Mouse (Mus musculus) lung, postnatal 0 days (tissue): Measurements from ENCODE around the gene Spag17.

Experiments used
- CTCF ChIP-seq: IDR thresholded peaks from 2 replicates; pipeline ENCODE4 v1.5.1; 2016; ENCODE audit warnings: antibody characterized with exemption, mild to moderate bottlenecking
- EP300 ChIP-seq: IDR thresholded peaks from 2 replicates; pipeline ENCODE4 v1.6.1; 2016; ENCODE audit warnings: antibody characterized with exemption, mild to moderate bottlenecking, control low read depth

DNA sequence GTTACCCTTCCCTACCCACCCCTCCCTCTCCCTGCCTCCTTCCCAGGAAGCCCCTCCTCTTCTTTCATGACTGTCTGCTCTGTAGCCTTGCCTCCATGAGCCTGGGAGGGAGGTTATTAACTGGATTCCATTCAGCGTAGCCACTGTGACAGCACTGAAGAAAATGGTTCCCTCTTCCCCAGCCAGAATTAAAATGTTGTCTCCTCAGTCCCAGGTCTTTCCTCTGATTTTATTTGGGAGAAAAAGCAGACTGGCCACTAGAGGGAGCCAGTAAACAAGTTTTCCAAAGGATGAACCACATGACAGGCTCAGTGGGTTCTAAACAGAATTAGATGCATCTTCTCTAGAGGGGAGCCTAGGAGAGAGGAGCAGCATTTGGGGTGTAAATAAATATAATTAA lies 304.2 kb downstream of the Spag17 start:
- TF ChIP-seq CTCF (peak; percentile 81), EP300 (no peak)
